Mouse (Mus musculus) kidney, postnatal 0 days (tissue): ENCODE measurements at regions not wholly inside any gene's neighbourhood (a gene's known extent, or its start where the extent isn't known, plus 50 kb on each side); places are given as distances from the start of the nearest gene placed in this dataset.
A peak's percentile ranks its signal among the peaks of the same experiment; 100 is the strongest.

ENCODE experiments used
- ATAC-seq: fragments of 200-750 bp; cut with Nextera tagmentation; replicated peaks from 2 replicates; pipeline ENCODE4 v1.8.0; 2017; ENCODE audit warnings: low read depth, moderate number of reproducible peaks, moderate TSS enrichment, moderate library complexity; ENCODE audit not compliant: low FRiP score
- DNase-seq: peaks from one replicate; pipeline ENCODE4 v3.0.0-alpha.2; 2016; ENCODE audit warnings: low spot score
- H3K27ac ChIP-seq: fragments of 300-500 bp; sonication (generic); 2 replicates; pipeline ENCODE4 v1.5.1; 2014; ENCODE audit warnings: mild to moderate bottlenecking
- H3K27me3 ChIP-seq: fragments of 300-500 bp; sonication (generic); 2 replicates; pipeline ENCODE4 v1.6.1; 2014; ENCODE audit warnings: low read length, mixed read lengths; ENCODE audit not compliant: insufficient read depth
- H3K36me3 ChIP-seq: fragments of 300-500 bp; sonication (generic); 2 replicates; pipeline ENCODE4 v1.6.1; 2014; ENCODE audit warnings: low read length, mixed read lengths; ENCODE audit not compliant: insufficient read depth
- H3K4me1 ChIP-seq: fragments of 300-500 bp; sonication (generic); replicated peaks from 2 replicates; pipeline ENCODE4 v1.6.1; 2014; ENCODE audit warnings: antibody characterized with exemption, low read length, mixed read lengths; ENCODE audit not compliant: insufficient read depth
- H3K4me2 ChIP-seq: fragments of 300-500 bp; sonication (generic); 2 replicates; pipeline ENCODE4 v1.6.1; 2014; ENCODE audit warnings: mild to moderate bottlenecking, low read length, moderate library complexity, mixed read lengths
- H3K4me3 ChIP-seq: fragments of 300-500 bp; sonication (generic); replicated peaks from 2 replicates; pipeline ENCODE4 v1.5.1; 2014; ENCODE audit warnings: low read depth, low read length
- H3K9ac ChIP-seq: fragments of 300-500 bp; sonication (generic); 2 replicates; pipeline ENCODE4 v1.6.1; 2014; ENCODE audit warnings: low read depth, low read length
- H3K9me3 ChIP-seq: fragments of 300-500 bp; sonication (generic); replicated peaks from 2 replicates; pipeline ENCODE4 v1.6.1; 2016; ENCODE audit warnings: low read length, inconsistent platforms, mixed read lengths
- CTCF ChIP-seq: IDR thresholded peaks from 2 replicates; pipeline ENCODE4 v1.5.1; 2016; ENCODE audit warnings: antibody characterized with exemption, low read depth, mild to moderate bottlenecking, moderate library complexity
- WGBS: fragments of 180-500 bp; shearing (Covaris S2); extraction: QIAGEN DNeasy Blood & Tissue Kit; methylation state at CpG from one replicate; pipeline ENCODE4 v1.1.7; 2014; 5-methylcytosine and 5-hydroxymethylcytosine counted together

DNA sequence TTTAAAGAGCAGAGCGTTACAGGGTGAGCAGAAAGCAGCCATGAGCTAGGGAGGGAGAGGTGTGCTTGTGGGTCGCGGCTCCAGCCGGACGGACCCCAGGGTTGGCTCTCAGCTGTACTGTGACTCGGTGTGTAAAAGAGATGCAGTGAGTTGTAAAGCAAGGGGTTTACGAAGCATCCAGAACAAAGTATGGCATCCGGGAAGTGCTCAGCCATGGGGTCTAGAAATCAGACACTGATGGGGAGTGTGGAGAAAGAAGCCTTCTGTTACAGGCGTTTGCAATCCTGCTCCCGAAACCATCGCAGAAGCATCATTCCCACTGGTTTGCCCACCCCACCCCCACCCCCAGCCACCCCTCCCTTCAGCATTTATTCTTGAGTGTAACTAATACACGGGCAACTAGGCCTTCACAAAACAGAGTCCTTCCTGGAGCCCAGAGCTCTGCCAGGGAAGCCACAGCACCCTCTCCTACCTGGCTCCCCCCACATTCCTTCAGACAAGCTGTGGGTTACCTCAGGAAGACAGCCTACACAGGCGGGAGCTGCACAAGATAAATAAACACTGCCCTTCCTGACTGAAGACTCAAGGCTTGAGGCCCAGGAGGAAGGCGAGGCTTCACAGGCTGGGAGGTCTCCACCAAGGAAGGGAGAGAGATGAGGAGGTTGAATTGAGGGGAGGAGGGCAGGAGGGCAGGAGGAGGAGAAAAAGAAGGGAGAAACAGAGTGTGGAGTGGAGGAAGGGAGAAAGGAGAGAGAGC lies 133.1 kb downstream of the Nufip1 start:
- DNase-seq (peak; percentile 55), ATAC-seq (peak; percentile 8; the same call in 1 of the 2 replicates)
- TF ChIP-seq CTCF, result no peak
- Histone ChIP-seq H3K4me1 (0 out of 2 replicates have a peak, but pooled peaks cover 7% of the 10 kb centered on the region), H3K4me2 (no peak overlapping the region), H3K9me3 (no peaks in the 10 kb centered on the region), H3K27me3 (no peaks in the 10 kb centered on the region), H3K27ac (peak overlapping the region; percentile 60; the same call in 1 of the 2 replicates), H3K4me3 (no peak overlapping the region), H3K9ac (no peak overlapping the region), H3K36me3 (no peaks in the 10 kb centered on the region)
- 47% methylated on average over 14 of the region's 14 CpGs for WGBS

DNA sequence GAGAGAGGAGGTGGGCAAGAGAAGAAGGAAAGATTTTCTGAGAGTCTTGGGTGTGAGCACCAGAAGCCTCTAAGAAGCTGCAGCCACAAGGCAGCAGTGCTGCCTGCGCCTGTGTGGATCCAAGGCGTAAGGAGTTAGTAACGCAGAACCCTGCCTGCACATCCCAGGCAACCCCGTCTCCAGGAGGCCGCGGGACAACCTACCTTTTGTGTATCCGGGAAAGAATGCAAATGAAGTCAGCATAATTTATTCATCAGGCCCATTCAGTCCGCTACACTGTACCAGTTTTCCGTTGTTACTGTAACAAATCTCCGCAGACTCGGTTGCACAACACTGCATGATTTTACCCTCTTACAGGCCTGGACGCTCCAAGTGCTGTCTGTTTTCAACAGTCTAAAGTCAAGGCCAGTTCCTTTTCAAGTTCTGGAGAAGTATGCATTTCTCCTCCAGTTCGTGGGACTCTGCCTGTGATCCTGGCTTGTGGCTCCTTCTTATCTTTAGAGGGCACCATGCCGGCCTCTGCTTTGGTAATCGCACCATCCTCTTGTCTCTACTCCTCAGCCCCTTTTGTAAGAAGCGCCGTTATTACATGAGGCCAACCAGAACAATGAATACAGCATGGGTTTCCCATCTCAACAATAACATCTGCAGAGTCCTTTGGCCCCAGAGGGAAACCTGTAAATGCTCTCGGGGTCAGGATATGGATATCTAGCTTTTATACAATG lies 133.8 kb downstream of the Nufip1 start:
- no peaks in the 10 kb centered on the region for H3K9me3 ChIP-seq
- 45% methylated on average over 18 of the region's 18 CpGs for WGBS
- no peaks in the 10 kb centered on the region for H3K36me3 ChIP-seq
- H3K4me3 ChIP-seq, result no peak overlapping the region
- H3K4me2 ChIP-seq, result no peak overlapping the region
- no peak for DNase-seq
- no peak overlapping the region for H3K9ac ChIP-seq
- TF ChIP-seq CTCF, result no peak
- H3K27me3 ChIP-seq, result no peaks in the 10 kb centered on the region
- 0 out of 2 replicates have a peak, but pooled peaks cover 7% of the 10 kb centered on the region for H3K4me1 ChIP-seq
- ATAC-seq, result peak; percentile 22; the same call in 1 of the 2 replicates
- H3K27ac ChIP-seq, result peak overlapping the region; percentile 60; the same call in 1 of the 2 replicates

DNA sequence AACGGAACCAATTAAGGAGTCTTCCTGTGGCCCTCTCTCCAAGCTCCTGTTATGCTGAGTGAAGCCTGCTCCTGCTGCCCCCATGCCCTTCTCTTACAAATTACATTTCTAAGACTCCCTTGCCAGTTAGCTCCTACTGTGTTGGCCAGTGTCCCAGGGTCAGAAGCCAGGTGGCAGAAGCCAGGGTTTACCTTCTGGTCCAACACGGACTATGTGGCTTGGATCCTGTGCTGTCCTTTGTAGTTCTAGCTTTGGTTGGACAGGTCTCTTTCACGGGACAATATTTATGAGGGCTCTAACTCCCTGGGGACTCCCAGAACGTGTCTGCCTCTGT lies 134.3 kb downstream of the Nufip1 start:
- Histone ChIP-seq H3K36me3 (no peaks in the 10 kb centered on the region), H3K27ac (no peak overlapping the region), H3K9me3 (no peaks in the 10 kb centered on the region), H3K4me1 (0 out of 2 replicates have a peak, but pooled peaks cover 7% of the 10 kb centered on the region), H3K9ac (no peak overlapping the region), H3K4me2 (no peak overlapping the region), H3K27me3 (no peaks in the 10 kb centered on the region), H3K4me3 (no peak overlapping the region)
- no peak for TF ChIP-seq CTCF
- 49% methylated on average over 4 of the region's 4 CpGs for WGBS
- no peak for ATAC-seq
- DNase-seq, result no peak

DNA sequence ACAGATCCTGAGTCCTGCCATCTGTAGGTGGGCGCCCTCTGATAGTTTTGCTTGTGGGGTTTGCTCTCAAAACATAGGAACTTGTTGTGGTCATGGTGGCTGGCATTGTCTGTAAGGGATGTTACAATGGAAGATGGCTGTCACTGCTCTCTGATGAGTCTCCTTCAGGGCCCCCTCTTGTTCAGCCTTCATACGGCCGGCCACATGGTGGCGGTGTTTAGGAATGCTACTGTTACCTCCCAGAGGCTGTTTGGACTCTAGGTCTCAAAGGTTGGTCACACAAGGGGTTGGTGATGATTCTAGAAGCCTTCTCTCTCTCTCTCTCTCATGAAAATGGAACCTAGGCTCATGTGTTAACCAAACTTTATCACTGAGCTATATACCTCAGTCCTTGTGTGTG lies 137.0 kb downstream of the Nufip1 start:
- Histone ChIP-seq H3K27ac (no peak overlapping the region), H3K4me2 (no peak overlapping the region), H3K27me3 (no peaks in the 10 kb centered on the region), H3K9ac (no peak overlapping the region), H3K4me3 (no peak overlapping the region), H3K4me1 (0 out of 2 replicates have a peak, but pooled peaks cover 7% of the 10 kb centered on the region), H3K9me3 (no peaks in the 10 kb centered on the region), H3K36me3 (no peaks in the 10 kb centered on the region)
- 83% methylated on average over 4 of the region's 4 CpGs for WGBS
- DNase-seq (no peak), ATAC-seq (no peak)
- TF ChIP-seq CTCF, result peak; percentile 57

DNA sequence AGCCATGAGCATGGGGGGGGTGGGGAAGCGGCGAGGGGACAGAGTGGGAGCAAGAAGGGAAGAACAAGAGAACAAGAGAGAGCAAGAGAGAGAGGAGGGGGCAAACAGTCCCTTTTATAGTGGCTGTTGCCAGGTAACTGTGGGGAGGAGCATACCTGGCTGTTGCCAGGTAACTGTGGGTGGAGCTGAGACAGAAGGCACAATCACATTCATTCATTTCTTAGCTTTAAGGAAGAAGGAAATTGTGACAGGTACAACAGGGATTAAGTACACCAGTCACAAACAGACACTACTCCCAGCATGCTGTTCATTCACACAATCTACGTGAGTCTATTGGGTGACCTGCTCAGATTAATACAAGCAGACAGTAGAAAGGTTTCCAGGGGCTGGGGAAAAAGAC lies 143.2 kb downstream of the Nufip1 start:
- H3K4me1 ChIP-seq, result 0 out of 2 replicates have a peak, but pooled peaks cover 5% of the 10 kb centered on the region
- no peak for ATAC-seq
- WGBS, result 89% methylated on average over 3 of the region's 3 CpGs
- no peaks in the 10 kb centered on the region for H3K27me3 ChIP-seq
- H3K9me3 ChIP-seq, result no peaks in the 10 kb centered on the region
- H3K36me3 ChIP-seq, result no peaks in the 10 kb centered on the region
- TF ChIP-seq CTCF, result no peak
- no peak overlapping the region for H3K4me3 ChIP-seq
- H3K27ac ChIP-seq, result no peak overlapping the region
- DNase-seq, result no peak
- H3K9ac ChIP-seq, result no peak overlapping the region
- no peak overlapping the region for H3K4me2 ChIP-seq

DNA sequence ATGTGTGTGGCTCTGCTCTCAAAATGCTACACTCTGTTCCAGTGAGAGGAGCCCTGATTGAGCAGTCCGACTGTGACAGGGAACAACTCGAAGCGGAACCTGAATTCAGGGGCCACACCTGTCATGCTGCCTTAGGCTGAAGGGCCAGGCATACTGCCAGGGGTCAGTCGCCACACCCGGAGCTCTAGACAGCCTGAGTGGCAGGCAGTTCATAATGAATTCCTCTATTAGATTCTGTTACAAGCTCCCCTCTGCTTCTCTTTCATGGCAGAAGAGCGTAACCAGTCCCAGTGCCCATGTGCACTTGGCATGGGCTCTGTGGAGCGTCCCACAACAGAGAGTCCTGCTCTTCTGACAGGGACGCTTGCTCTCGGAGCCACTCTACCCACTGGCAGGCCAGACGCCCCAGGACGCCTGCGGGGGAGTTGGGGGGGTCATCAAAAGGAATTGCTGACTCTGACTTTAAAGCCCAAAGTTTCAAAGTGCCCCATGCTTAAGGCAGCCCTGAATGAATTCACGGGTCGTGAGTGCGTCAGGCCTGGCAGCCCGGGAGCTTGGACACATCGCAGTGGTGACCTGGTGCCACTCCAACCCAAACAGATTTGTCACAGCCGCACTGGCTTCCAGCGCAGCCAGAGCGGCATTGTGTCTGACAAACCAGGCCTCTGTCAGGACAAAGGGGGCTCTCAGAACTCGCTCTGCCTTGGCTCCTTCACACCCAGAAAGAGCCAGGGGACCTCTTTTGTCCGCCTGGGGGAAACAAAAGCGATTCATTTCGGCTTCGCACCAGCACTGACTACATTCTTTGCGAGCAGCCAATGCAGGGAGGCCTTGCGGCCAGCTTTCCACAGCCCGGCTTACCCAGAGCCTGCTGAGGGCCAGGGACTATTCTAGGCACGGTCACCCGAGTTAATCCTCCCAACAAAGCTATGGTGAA lies 144.1 kb downstream of the Nufip1 start:
- Histone ChIP-seq H3K27ac (no peak overlapping the region), H3K9me3 (no peaks in the 10 kb centered on the region), H3K9ac (no peak overlapping the region), H3K36me3 (no peaks in the 10 kb centered on the region), H3K4me2 (no peak overlapping the region), H3K27me3 (no peaks in the 10 kb centered on the region), H3K4me3 (no peak overlapping the region), H3K4me1 (0 out of 2 replicates have a peak, but pooled peaks cover 5% of the 10 kb centered on the region)
- WGBS, result 33% methylated on average over 30 of the region's 30 CpGs
- ATAC-seq (peak; percentile 29; the same call in 1 of the 2 replicates), DNase-seq (no peak)
- TF ChIP-seq CTCF, result no peak
